14 mouse cellular contexts compared by ENCODE assay signal in genomic region chr13:56471951-56472350, GRCm38 (mm10). TPM values are rescaled to one million over a fixed set of nuclear protein-coding genes. Genes with fewer than 3 reads are reported as not detected.
A peak's percentile ranks its signal among the peaks of the same experiment; 100 is the strongest.
DNase-seq lines count a peak whose midpoint lies in the region; ATAC-seq lines count a peak whose summit lies in the region.
"Had no signal": no experiment of that assay in that cellular context is flagged by ENCODE, and none has a peak within 500 bp of the region (broad histone marks: within the 10 kb centered on the region; RNA-seq: fewer than 3 reads in every experiment).

No protein-coding gene starts in this region.

- H3K9ac ChIP-seq in neural tube, embryonic 11.5 days (ENCODE audit: low read length) = no peak overlapping the region
- no peak overlapping the region for H3K9ac ChIP-seq in heart, embryonic 11.5 days (ENCODE audit: low read depth, low read length)
- H3K9ac ChIP-seq: embryonic facial prominence, embryonic 13.5 days; hindbrain, embryonic 12.5 days; liver, embryonic 14.5 days; neural tube, embryonic 13.5 days had no signal

- no peaks in the 10 kb centered on the region for H3K27me3 ChIP-seq in neural tube, embryonic 11.5 days (ENCODE audit: control insufficient read depth, insufficient read depth, low read length)
- peaks cover 5% of the 10 kb centered on the region; the same call in 1 of the 2 replicates for H3K27me3 ChIP-seq in heart, embryonic 11.5 days (ENCODE audit: control insufficient read depth, insufficient read depth, low read length)
- H3K27me3 ChIP-seq: embryonic facial prominence, embryonic 13.5 days; neural tube, embryonic 13.5 days had no signal

- no peak overlapping the region for H3K4me2 ChIP-seq in neural tube, embryonic 11.5 days (ENCODE audit: low read depth)
- H3K4me2 ChIP-seq in heart, embryonic 11.5 days = no peak overlapping the region
- H3K4me2 ChIP-seq: embryonic facial prominence, embryonic 13.5 days; hindbrain, embryonic 12.5 days; neural tube, embryonic 13.5 days had no signal

- 64% methylated on average over 9 of the region's 9 CpGs for WGBS in neural tube, embryonic 11.5 days
- 78% methylated on average over 9 of the region's 9 CpGs for WGBS in heart, embryonic 11.5 days (ENCODE audit: insufficient replicate concordance)

- H3K9me3 ChIP-seq in neural tube, embryonic 11.5 days (ENCODE audit: control insufficient read depth, low read length) = no peaks in the 10 kb centered on the region
- H3K9me3 ChIP-seq in heart, embryonic 11.5 days (replicated peaks; ENCODE audit: control insufficient read depth, low read length) = no peaks in the 10 kb centered on the region
- H3K9me3 ChIP-seq: embryonic facial prominence, embryonic 13.5 days; hindbrain, embryonic 12.5 days; neural tube, embryonic 13.5 days had no signal

- H3K4me1 ChIP-seq in neural tube, embryonic 11.5 days (ENCODE audit: control insufficient read depth, insufficient read depth, low read length) = no peaks in the 10 kb centered on the region
- no peaks in the 10 kb centered on the region; the same call in 1 of the 2 replicates for H3K4me1 ChIP-seq in heart, embryonic 11.5 days (ENCODE audit: control insufficient read depth, insufficient read depth, low read length)

- no peak for ATAC-seq in neural tube, embryonic 11.5 days (ENCODE audit: insufficient read depth, low FRiP score, low TSS enrichment)
- no peak for ATAC-seq in monocyte, adult 5-6 weeks (replicated peaks; ENCODE audit: insufficient number of reproducible peaks, low FRiP score, low TSS enrichment, poor library complexity, severe bottlenecking)
- ATAC-seq in heart, embryonic 11.5 days (replicated peaks; ENCODE audit: insufficient number of reproducible peaks, low FRiP score, low TSS enrichment) = no peak

- DNase-seq in adrenal gland, postnatal 14 days = peak; percentile 59
- DNase-seq in adrenal gland, adult 18-20 months (ENCODE audit: low spot score in 2 of 2) = no peak
- peak; percentile 38 for DNase-seq in neural tube, embryonic 11.5 days (ENCODE audit: low spot score)
- DNase-seq in neural tube, embryonic 10.5 days (ENCODE audit: extremely low spot score, low spot score) = no peak
- peak; percentile 62 for DNase-seq in kidney, postnatal 14 days
- DNase-seq in skeletal muscle tissue, adult 2 months (ENCODE audit: low read depth, low spot score) = peak; percentile 41

- H3K36me3 ChIP-seq in neural tube, embryonic 11.5 days (ENCODE audit: control insufficient read depth, insufficient read depth, low read length) = no peaks in the 10 kb centered on the region
- no peaks in the 10 kb centered on the region for H3K36me3 ChIP-seq in heart, embryonic 11.5 days (ENCODE audit: control insufficient read depth, insufficient read depth, low read length)
- H3K36me3 ChIP-seq: embryonic facial prominence, embryonic 13.5 days; hindbrain, embryonic 12.5 days; neural tube, embryonic 13.5 days had no signal

- H3K4me3 ChIP-seq in neural tube, embryonic 11.5 days (ENCODE audit: low read depth, low read length) = no peak overlapping the region
- H3K4me3 ChIP-seq in heart, embryonic 11.5 days (ENCODE audit: low read depth, low read length) = no peak overlapping the region
- H3K4me3 ChIP-seq: embryonic facial prominence, embryonic 13.5 days; hindbrain, embryonic 12.5 days; left cerebral cortex, adult 2 months; neural tube, embryonic 13.5 days had no signal

- H3K27ac ChIP-seq in neural tube, embryonic 11.5 days (ENCODE audit: low read depth, low read length) = no peak overlapping the region
- no peak overlapping the region for H3K27ac ChIP-seq in heart, embryonic 11.5 days (ENCODE audit: low read depth, low read length)
- H3K27ac ChIP-seq: embryonic facial prominence, embryonic 13.5 days; hindbrain, embryonic 12.5 days; left cerebral cortex, adult 2 months; liver, embryonic 14.5 days; neural tube, embryonic 13.5 days had no signal

RNA-seq across cellular contexts. Expression of gene Il9, which starts 10.1 kb away (rescaled TPM):
- not detected in 2 replicates for total RNA-seq in adrenal gland, postnatal 14 days (2021)
- not detected for total RNA-seq in adrenal gland, adult 18-20 months (2021)
- polyA plus RNA-seq in neural tube, embryonic 11.5 days (2014; fragmentation: Nextera tagmentation; extraction: Ambion mirVana) = not detected in 2 replicates
- total RNA-seq in monocyte, adult 5-6 weeks (2017) = not detected in 3 replicates
- not detected in 2 replicates for polyA plus RNA-seq in heart, embryonic 11.5 days (2014; fragmentation: Nextera tagmentation; extraction: Ambion mirVana)
- total RNA-seq: left cerebral cortex, adult 2 months had no signal
- polyA plus RNA-seq: embryonic facial prominence, embryonic 13.5 days; frontal cortex, adult 2 months; hindbrain, embryonic 12.5 days; liver, embryonic 14.5 days; neural tube, embryonic 13.5 days had no signal

RNA-seq across cellular contexts. Expression of gene Slc25a48, which starts 33.8 kb away (rescaled TPM):
- 2.7 and 4.6 TPM in 2 replicates for total RNA-seq in adrenal gland, postnatal 14 days (2021)
- total RNA-seq in adrenal gland, adult 18-20 months (2021) = 1 to 10 TPM; 2.4 to 5.9 TPM
- polyA plus RNA-seq in neural tube, embryonic 11.5 days (2014; fragmentation: Nextera tagmentation; extraction: Ambion mirVana) = 0.07 TPM in 1 of 2 replicates, not detected in the other
- total RNA-seq in monocyte, adult 5-6 weeks (2017) = not detected in 3 replicates
- polyA plus RNA-seq in heart, embryonic 11.5 days (2014; fragmentation: Nextera tagmentation; extraction: Ambion mirVana) = 0.04 TPM in 1 of 2 replicates, not detected in the other
- total RNA-seq: left cerebral cortex, adult 2 months had no signal
- polyA plus RNA-seq: hindbrain, embryonic 12.5 days; neural tube, embryonic 13.5 days had no signal

RNA-seq across cellular contexts. Expression of gene Gm3045, which starts 45.6 kb away (rescaled TPM):
- not detected in 2 replicates for total RNA-seq in adrenal gland, postnatal 14 days (2021)
- total RNA-seq in adrenal gland, adult 18-20 months (2021) = not detected
- polyA plus RNA-seq in neural tube, embryonic 11.5 days (2014; fragmentation: Nextera tagmentation; extraction: Ambion mirVana) = not detected in 2 replicates
- total RNA-seq in monocyte, adult 5-6 weeks (2017) = not detected in 3 replicates
- polyA plus RNA-seq in heart, embryonic 11.5 days (2014; fragmentation: Nextera tagmentation; extraction: Ambion mirVana) = not detected in 2 replicates
- total RNA-seq: left cerebral cortex, adult 2 months had no signal
- polyA plus RNA-seq: embryonic facial prominence, embryonic 13.5 days; frontal cortex, adult 2 months; hindbrain, embryonic 12.5 days; liver, embryonic 14.5 days; neural tube, embryonic 13.5 days had no signal

RNA-seq across cellular contexts. Expression of gene Fbxl21, which starts 50.3 kb away (rescaled TPM):
- total RNA-seq in adrenal gland, postnatal 14 days (2021) = 2.7 and 3.0 TPM in 2 replicates
- total RNA-seq in adrenal gland, adult 18-20 months (2021) = 1 to 10 TPM; 2.8 to 5.4 TPM
- polyA plus RNA-seq in neural tube, embryonic 11.5 days (2014; fragmentation: Nextera tagmentation; extraction: Ambion mirVana) = 3.1 and 3.6 TPM in 2 replicates
- total RNA-seq in monocyte, adult 5-6 weeks (2017) = 0.57 TPM in 1 of 3 replicates, not detected in the others
- polyA plus RNA-seq in heart, embryonic 11.5 days (2014; fragmentation: Nextera tagmentation; extraction: Ambion mirVana) = 1.2 and 1.9 TPM in 2 replicates

Comparison
In these comparisons a context has a peak if more than half of its experiments do, and no peak if none do; other contexts are left out.
1. DNase-seq: peak in adrenal gland, postnatal 14 days (single experiment), neural tube, embryonic 11.5 days (single experiment), kidney, postnatal 14 days (single experiment) and skeletal muscle tissue, adult 2 months (single experiment); none in adrenal gland, adult 18-20 months (0 of 2) and neural tube, embryonic 10.5 days (single experiment).